Mouse (Mus musculus): ENCODE results near the gene Frmpd2.

DNA sequence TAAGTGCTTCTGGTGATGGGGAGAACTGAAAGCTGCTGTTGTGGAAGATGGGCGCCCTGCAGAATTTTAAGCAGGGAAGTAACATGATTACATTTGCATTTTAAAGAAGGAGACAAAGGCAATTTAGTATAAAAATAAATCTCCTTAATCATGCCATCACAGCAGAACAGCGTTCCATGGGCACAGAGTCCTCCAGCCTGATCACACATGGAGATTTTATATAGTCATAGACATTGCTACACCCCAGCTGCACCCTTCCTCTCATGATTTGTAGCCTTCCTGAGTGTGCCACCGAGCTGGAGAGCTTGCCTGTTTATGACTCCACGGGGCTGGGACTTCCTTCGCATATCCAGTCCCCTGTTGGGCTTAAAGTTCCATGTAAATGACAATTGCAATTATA is 42.4 kb downstream of the Frmpd2 start:
- TF ChIP-seq CTCF (IDR thresholded peaks at IDR 0.05; ENCODE audit: control insufficient read depth, insufficient read depth, insufficient read length) (no peak), USF1 (IDR thresholded peaks at IDR 0.05; ENCODE audit: low read depth) (no peak), MYOG (IDR thresholded peaks at IDR 0.05; ENCODE audit: control insufficient read depth, extremely low read depth, insufficient read length) (no peak), CEBPB (IDR thresholded peaks at IDR 0.05; ENCODE audit: low read depth) (no peak)

Measured in C2C12 (cell line).